Mouse (Mus musculus): ENCODE measurements around the gene Foxn3. TPM values are rescaled to one million over a fixed set of nuclear protein-coding genes. Genes with fewer than 3 reads are reported as not detected.
A peak's percentile ranks its signal among the peaks of the same experiment; 100 is the strongest.

Foxn3 gene
- polyA plus RNA-seq, 1 experiment = 5.8 TPM

GRCm38 (mm10) chr12:99332144-99332807 is 231.1 kb downstream of the Foxn3 start:
- Histone ChIP-seq H3K36me3 (ENCODE audit: control insufficient read depth, insufficient read depth) (no peaks in the 10 kb centered on the region), H3K27me3 (ENCODE audit: control insufficient read depth, insufficient read depth, insufficient read length) (no peaks in the 10 kb centered on the region), H3K4me2 (ENCODE audit: low read depth) (no peak overlapping the region), H3ac (ENCODE audit: control insufficient read depth, insufficient read length) (no peak overlapping the region), H3K79me2 (ENCODE audit: control insufficient read depth, insufficient read depth) (no peaks in the 10 kb centered on the region), H3K4me3 (no peak overlapping the region)
- TF ChIP-seq E2F4 (IDR thresholded peaks at IDR 0.05; ENCODE audit: insufficient read depth) = no peak
- no peak for TF ChIP-seq POLR2A (IDR thresholded peaks at IDR 0.05; ENCODE audit: insufficient read length, low read depth)
- no peak for TF ChIP-seq SRF (IDR thresholded peaks at IDR 0.05; ENCODE audit: control insufficient read depth, insufficient read length, low read depth)
- TF ChIP-seq CEBPB (IDR thresholded peaks at IDR 0.05; ENCODE audit: insufficient read depth, poor library complexity, severe bottlenecking) = no peak
- no peak for TF ChIP-seq MYOD1 (IDR thresholded peaks at IDR 0.05; ENCODE audit: control insufficient read depth in 1 of 3, insufficient read length in 2 of 3, low read depth in 2 of 3)

DNA sequence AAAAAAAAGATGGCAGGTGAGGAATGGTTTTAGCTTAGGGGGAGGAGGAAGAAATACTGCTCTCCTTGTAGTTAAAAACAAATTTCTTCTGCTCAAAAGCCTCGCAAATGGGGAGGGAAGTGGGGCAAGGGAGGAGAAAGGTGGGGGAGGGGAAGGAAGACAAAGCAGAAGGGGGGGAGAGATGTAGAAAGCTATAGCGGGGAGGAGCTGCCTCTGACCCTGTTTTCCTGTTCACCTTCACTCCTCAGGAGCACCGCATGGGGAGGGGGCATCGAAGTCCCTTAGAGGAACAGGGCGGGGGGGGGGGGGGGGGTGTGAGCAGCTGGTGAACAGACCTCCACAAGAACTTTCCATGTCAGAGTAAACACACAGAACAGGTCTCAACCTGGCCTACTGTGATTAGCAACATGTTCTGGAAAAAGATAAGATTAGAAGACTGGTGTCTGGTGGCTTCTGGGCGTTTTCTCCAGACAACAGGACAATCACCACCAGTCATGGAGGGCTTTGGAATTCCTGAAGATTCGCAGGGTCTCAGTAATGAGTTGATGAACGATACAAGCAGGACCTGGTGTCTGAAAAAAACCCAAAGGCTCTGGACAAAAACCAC is 231.9 kb downstream of the Foxn3 start:
- no peaks in the 10 kb centered on the region for H3K36me3 ChIP-seq (ENCODE audit: control insufficient read depth, insufficient read depth)
- H3K4me3 ChIP-seq = no peak overlapping the region
- no peak overlapping the region for H3K4me2 ChIP-seq (ENCODE audit: low read depth)
- H3K79me2 ChIP-seq (ENCODE audit: control insufficient read depth, insufficient read depth) = no peaks in the 10 kb centered on the region
- no peaks in the 10 kb centered on the region for H3K27me3 ChIP-seq (ENCODE audit: control insufficient read depth, insufficient read depth, insufficient read length)
- TF ChIP-seq SRF (IDR thresholded peaks at IDR 0.05; ENCODE audit: control insufficient read depth, insufficient read length, low read depth) (no peak), MYOG (IDR thresholded peaks at IDR 0.05; ENCODE audit: control insufficient read depth in 1 of 3, insufficient read depth in 1 of 3, insufficient read length in 2 of 3, low read depth in 2 of 3) (no peak), MAX (IDR thresholded peaks at IDR 0.05; ENCODE audit: low read depth) (no peak), CEBPB (IDR thresholded peaks at IDR 0.05; ENCODE audit: insufficient read depth, poor library complexity, severe bottlenecking) (no peak), TCF12 (IDR thresholded peaks at IDR 0.05; ENCODE audit: insufficient read depth, poor library complexity, severe bottlenecking) (no peak), REST (IDR thresholded peaks at IDR 0.05; ENCODE audit: insufficient read depth, insufficient read length) (no peak), TCF3 (IDR thresholded peaks at IDR 0.05; ENCODE audit: insufficient read length, low read depth) (no peak), E2F4 (IDR thresholded peaks at IDR 0.05; ENCODE audit: insufficient read depth) (no peak), POLR2AphosphoS2 (IDR thresholded peaks at IDR 0.05; ENCODE audit: insufficient read length, low read depth) (no peak), POLR2A (IDR thresholded peaks at IDR 0.05; ENCODE audit: insufficient read length, low read depth) (no peak), USF1 (IDR thresholded peaks at IDR 0.05; ENCODE audit: low read depth) (no peak), MYOD1 (IDR thresholded peaks at IDR 0.05; ENCODE audit: control insufficient read depth in 1 of 3, insufficient read length in 2 of 3, low read depth in 2 of 3) (no peak)
- H3ac ChIP-seq (ENCODE audit: control insufficient read depth, insufficient read length) = no peak overlapping the region

- no peak overlapping the region for H3K4me3 ChIP-seq
- no peak for TF ChIP-seq E2F4 (IDR thresholded peaks at IDR 0.05; ENCODE audit: insufficient read depth)
- no peak for TF ChIP-seq MYOG (IDR thresholded peaks at IDR 0.05; ENCODE audit: control insufficient read depth in 1 of 3, insufficient read depth in 1 of 3, insufficient read length in 2 of 3, low read depth in 2 of 3)
- no peak for TF ChIP-seq MYOD1 (IDR thresholded peaks at IDR 0.05; ENCODE audit: control insufficient read depth in 1 of 3, insufficient read length in 2 of 3, low read depth in 2 of 3)
Measured at GRCm38 (mm10) chr12:99330822-99331285, 232.5 kb downstream of the Foxn3 start.

GRCm38 (mm10) chr12:99329301-99330257 is 233.8 kb downstream of the Foxn3 start:
- Histone ChIP-seq H3ac (ENCODE audit: control insufficient read depth, insufficient read length) (no peak overlapping the region), H3K4me2 (ENCODE audit: low read depth) (no peak overlapping the region), H3K36me3 (ENCODE audit: control insufficient read depth, insufficient read depth) (no peaks in the 10 kb centered on the region), H3K4me3 (no peak overlapping the region), H3K27me3 (ENCODE audit: control insufficient read depth, insufficient read depth, insufficient read length) (no peaks in the 10 kb centered on the region), H3K79me2 (ENCODE audit: control insufficient read depth, insufficient read depth) (no peaks in the 10 kb centered on the region)
- TF ChIP-seq E2F4 (IDR thresholded peaks at IDR 0.05; ENCODE audit: insufficient read depth) (no peak), REST (IDR thresholded peaks at IDR 0.05; ENCODE audit: insufficient read depth, insufficient read length) (no peak), TCF12 (IDR thresholded peaks at IDR 0.05; ENCODE audit: insufficient read depth, poor library complexity, severe bottlenecking) (no peak), MYOD1 (IDR thresholded peaks at IDR 0.05; ENCODE audit: control insufficient read depth in 1 of 3, insufficient read length in 2 of 3, low read depth in 2 of 3) (peak in 1 of 3 experiments; percentile 18)

More at GRCm38 (mm10) chr12:99330822-99331285, 232.5 kb downstream of the Foxn3 start:
- Histone ChIP-seq H3ac (ENCODE audit: control insufficient read depth, insufficient read length) (no peak overlapping the region), H3K36me3 (ENCODE audit: control insufficient read depth, insufficient read depth) (no peaks in the 10 kb centered on the region), H3K4me2 (ENCODE audit: low read depth) (no peak overlapping the region), H3K27me3 (ENCODE audit: control insufficient read depth, insufficient read depth, insufficient read length) (no peaks in the 10 kb centered on the region), H3K79me2 (ENCODE audit: control insufficient read depth, insufficient read depth) (no peaks in the 10 kb centered on the region)

- Histone ChIP-seq H3K27me3 (ENCODE audit: control insufficient read depth, insufficient read depth, insufficient read length) (no peaks in the 10 kb centered on the region), H3ac (ENCODE audit: control insufficient read depth, insufficient read length) (no peak overlapping the region), H3K4me2 (ENCODE audit: low read depth) (no peak overlapping the region), H3K36me3 (ENCODE audit: control insufficient read depth, insufficient read depth) (no peaks in the 10 kb centered on the region), H3K4me3 (no peak overlapping the region), H3K79me2 (ENCODE audit: control insufficient read depth, insufficient read depth) (no peaks in the 10 kb centered on the region)
- TF ChIP-seq POLR2A (IDR thresholded peaks at IDR 0.05; ENCODE audit: insufficient read length, low read depth) = no peak
- no peak for TF ChIP-seq USF1 (IDR thresholded peaks at IDR 0.05; ENCODE audit: low read depth)
- TF ChIP-seq CEBPB (IDR thresholded peaks at IDR 0.05; ENCODE audit: insufficient read depth, poor library complexity, severe bottlenecking) = no peak
- no peak for TF ChIP-seq POLR2AphosphoS2 (IDR thresholded peaks at IDR 0.05; ENCODE audit: insufficient read length, low read depth)
- TF ChIP-seq MYOD1 (IDR thresholded peaks at IDR 0.05; ENCODE audit: control insufficient read depth in 1 of 3, insufficient read length in 2 of 3, low read depth in 2 of 3) = no peak
- no peak for TF ChIP-seq REST (IDR thresholded peaks at IDR 0.05; ENCODE audit: insufficient read depth, insufficient read length)
- TF ChIP-seq SRF (IDR thresholded peaks at IDR 0.05; ENCODE audit: control insufficient read depth, insufficient read length, low read depth) = no peak
- TF ChIP-seq MAX (IDR thresholded peaks at IDR 0.05; ENCODE audit: low read depth) = no peak
- no peak for TF ChIP-seq E2F4 (IDR thresholded peaks at IDR 0.05; ENCODE audit: insufficient read depth)
- no peak for TF ChIP-seq TCF3 (IDR thresholded peaks at IDR 0.05; ENCODE audit: insufficient read length, low read depth)
- no peak for TF ChIP-seq MYOG (IDR thresholded peaks at IDR 0.05; ENCODE audit: control insufficient read depth in 1 of 3, insufficient read depth in 1 of 3, insufficient read length in 2 of 3, low read depth in 2 of 3)
- TF ChIP-seq TCF12 (IDR thresholded peaks at IDR 0.05; ENCODE audit: insufficient read depth, poor library complexity, severe bottlenecking) = no peak
Measured at GRCm38 (mm10) chr12:99326157-99326556, 237.2 kb downstream of the Foxn3 start.

Measured in myocyte (in vitro differentiated cells).